Mouse (Mus musculus) retina, adult 2 months (tissue): Measurements from ENCODE around the gene Ccdc125.
"Not testable (repeated sequence)": the region's sequence is repeated elsewhere in the genome, so short reads cannot be mapped to it uniquely, and the experiment has no call there.

Experiments
- DNase-seq: peaks from one replicate; pipeline ENCODE4 v3.0.0-alpha.2; 2012; ENCODE audit warnings: low read depth, low spot score

Ccdc125 gene

GRCm38 (mm10) chr13:100715467-100715866 lies 46.0 kb downstream of the Ccdc125 start:
- DNase-seq = no peak

GRCm38 (mm10) chr13:100721656-100722055 lies 52.1 kb downstream of the Ccdc125 start:
- no peak for DNase-seq

- DNase-seq = no peak
Measured at GRCm38 (mm10) chr13:100724051-100724754, 54.7 kb downstream of the Ccdc125 start.

DNA sequence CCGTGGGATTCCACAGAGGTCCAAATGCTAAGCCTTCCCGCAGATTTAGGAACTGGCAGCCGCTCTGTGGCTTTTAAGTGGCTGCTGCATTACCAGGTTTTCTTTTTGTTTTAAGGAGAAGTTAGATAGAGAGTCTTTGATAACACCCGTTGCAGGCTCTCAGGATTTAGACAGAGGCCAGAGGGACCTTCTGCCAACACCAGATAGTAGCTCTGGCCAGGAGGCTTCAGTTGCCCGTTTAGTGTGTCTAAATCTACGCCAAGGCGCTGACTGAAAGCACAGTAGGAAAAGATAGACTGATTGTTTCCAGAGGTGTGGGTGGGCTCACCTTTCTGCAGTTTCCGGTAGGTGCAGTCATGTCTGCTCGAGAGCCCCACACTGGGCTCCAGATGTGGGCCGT lies 55.7 kb downstream of the Ccdc125 start:
- DNase-seq = no peak

DNA sequence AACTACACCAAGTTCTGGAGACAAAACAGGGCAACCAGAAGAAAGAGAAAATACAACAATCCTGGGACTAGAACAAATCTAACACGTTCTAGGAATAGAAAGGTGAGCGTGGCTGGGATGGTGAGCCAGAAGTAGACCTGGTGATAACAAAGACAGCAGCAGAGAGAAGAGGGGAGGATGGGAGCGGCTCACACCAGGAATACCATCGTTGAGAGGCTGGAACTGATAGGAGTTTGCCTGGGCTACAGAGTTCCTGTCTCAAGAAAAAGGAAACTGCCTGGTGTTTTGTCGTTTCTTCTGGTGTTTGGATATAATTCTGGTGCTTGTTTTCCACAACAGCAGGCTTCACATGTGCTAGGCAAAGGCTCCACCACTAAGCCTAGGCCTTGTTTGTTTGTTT lies 58.6 kb downstream of the Ccdc125 start:
- DNase-seq = no peak

GRCm38 (mm10) chr13:100728530-100728929 lies 59.0 kb downstream of the Ccdc125 start:
- not testable (repeated sequence) for DNase-seq

- DNase-seq = no peak
Measured at GRCm38 (mm10) chr13:100730153-100730860, 60.8 kb downstream of the Ccdc125 start.

DNA sequence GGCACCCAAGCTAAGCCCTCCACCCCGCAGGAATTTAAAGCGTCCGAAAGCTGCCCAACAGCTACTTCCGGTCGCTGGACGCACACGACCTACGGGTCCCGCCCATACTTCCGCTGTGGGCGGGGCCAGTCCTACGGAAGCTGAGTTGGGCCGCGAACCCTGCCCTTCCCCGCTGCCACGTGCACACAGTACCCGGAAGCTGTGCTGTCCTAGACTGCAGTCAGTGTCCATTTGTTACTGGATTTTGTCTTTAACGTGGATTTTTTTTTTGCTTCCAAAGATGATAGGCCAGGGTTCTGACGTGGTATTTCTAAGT lies 61.3 kb downstream of the Ccdc125 start, which contains the start of gene Cdk7:
Gene Cdk7, minus strand, starts transcription at position 79 of the 316 bp plus-strand sequence.
- DNase-seq = peak; percentile 84

GRCm38 (mm10) chr13:100731462-100732046 lies 62.0 kb downstream of the Ccdc125 start:
- DNase-seq = not testable (repeated sequence)

DNA sequence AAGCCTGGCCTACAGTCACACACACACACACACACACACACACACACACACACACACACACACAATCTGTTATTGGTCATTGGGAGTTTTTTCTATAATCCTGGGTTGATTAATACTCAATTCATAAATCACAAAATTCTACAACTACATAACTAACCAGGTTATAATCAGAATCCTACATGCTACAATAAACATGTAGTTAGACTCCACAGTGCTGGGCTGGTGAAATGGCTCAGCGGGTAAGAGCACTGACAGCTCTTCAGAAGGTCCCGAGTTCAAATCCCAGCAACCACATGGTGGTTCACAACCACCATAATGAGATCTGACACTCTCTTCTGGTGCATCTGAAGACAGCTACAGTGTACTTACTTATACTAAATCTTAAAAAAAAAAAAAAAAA lies 63.2 kb downstream of the Ccdc125 start:
- DNase-seq = no peak

DNA sequence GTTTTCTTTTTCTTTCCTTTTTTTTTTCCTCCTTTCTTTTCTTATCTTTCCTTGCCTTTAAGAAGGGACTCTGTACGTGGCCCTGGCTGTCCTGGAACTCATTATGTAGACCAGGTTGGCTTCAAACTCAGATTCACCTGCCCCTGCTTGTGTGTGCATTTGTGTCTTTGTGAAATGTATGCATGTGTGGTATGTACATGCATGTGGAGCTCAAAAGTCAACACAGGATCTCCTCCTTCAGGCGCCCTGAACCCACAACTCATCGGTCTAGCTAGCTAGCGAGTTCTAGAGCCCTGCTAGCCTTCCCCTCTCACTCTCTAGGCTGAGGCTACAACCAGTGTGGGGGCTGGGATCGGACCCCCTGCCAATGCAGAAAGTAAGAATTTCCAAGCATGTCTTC lies 73.3 kb downstream of the Ccdc125 start:
- DNase-seq = no peak

DNA sequence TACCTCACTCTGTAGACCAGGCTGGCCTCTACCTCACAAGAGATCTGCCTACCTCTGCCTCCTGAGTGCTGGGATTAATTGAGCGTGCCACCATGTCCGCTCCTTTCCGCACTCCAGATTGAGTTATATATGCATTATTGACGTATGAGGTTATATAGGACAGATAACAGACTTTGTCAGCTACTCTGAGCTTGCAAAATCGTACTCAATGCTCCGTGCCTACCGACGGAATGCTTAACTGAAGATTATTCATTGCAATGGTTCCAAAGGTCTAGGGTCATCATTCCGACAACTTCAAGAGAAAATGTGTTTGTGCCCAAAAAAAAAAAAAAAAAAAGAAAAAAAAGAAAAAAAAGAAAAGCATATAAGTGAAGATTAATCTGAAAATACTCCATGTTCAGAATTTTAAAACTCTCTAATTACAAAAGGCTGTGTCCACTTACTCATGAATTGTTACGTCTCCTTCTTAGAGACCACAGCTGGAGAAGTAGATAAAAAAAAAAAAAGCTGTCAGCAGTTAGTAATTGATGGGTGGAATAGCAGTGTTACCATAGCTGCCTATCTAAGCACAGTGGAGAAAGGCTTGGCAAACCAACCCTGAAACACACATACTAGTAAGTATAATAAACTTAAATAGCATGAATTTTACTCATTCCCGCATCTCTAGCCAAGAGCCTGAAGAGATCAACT lies 74.0 kb downstream of the Ccdc125 start:
- DNase-seq = no peak

GRCm38 (mm10) chr13:100744036-100744744 lies 74.7 kb downstream of the Ccdc125 start, which contains the start of gene Mrps36:
TSS of gene Mrps36 (minus strand) at chr13:100744659.
- DNase-seq = peak; percentile 79

- DNase-seq = no peak
Measured at GRCm38 (mm10) chr13:100746090-100746489, 76.6 kb downstream of the Ccdc125 start.
